Comparison of ENCODE assay signal across 16 mouse cellular contexts in the genomic region with DNA sequence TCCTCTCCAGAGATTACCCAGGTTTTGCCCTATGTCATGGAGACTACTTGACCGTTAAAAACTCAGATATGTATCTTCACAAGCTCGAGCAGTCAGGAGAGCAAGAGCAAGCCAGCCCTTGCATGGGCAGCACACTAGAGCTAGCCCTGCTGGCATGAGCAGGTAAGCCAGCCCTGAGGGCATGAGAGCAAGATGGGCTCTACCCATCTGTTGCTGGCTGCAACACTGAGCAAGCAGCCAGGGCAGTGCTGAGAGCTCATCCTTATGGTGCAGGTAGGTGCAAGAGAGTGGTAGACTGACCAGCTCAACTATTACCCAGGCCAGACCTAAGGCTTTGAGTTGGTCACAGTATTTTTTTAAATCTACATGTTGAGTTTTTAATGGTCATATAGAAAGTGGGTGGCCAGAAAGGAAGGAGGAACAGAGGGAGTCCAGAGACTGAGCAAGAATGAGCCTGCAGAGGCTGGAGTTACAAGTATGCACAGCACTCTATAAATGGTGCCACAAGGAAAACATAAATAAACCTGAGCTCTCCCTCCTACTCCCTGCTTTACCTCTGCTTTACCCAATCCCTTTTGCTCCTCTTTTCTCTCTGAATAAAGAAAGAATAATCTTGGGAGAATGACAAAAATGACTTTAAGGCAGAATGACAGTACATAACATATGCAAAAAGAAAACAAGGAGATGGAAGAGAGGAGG.
DNase-seq lines count a peak whose midpoint lies in the region; ATAC-seq lines count a peak whose summit lies in the region.
"Had no signal": no experiment of that assay in that cellular context is flagged by ENCODE, and none has a peak within 500 bp of the region (broad histone marks: within the 10 kb centered on the region; RNA-seq: fewer than 3 reads in every experiment).

No protein-coding gene starts in this region.

- H3K4me3 ChIP-seq in embryonic facial prominence, embryonic 13.5 days = no peak overlapping the region
- no peak overlapping the region for H3K4me3 ChIP-seq in embryonic facial prominence, embryonic 10.5 days
- H3K4me3 ChIP-seq in kidney, embryonic 15.5 days (replicated peaks) = no peak overlapping the region
- H3K4me3 ChIP-seq in midbrain, embryonic 14.5 days (replicated peaks; ENCODE audit: low read depth, low read length) = no peak overlapping the region
- no peak overlapping the region for H3K4me3 ChIP-seq in midbrain, embryonic 10.5 days
- H3K4me3 ChIP-seq in megakaryocyte, embryonic 14.5 days (replicated peaks) = peak overlapping the region; percentile 47
- H3K4me3 ChIP-seq: embryonic facial prominence, embryonic 15.5 days; midbrain, embryonic 12.5 days had no signal

- H3K9ac ChIP-seq in embryonic facial prominence, embryonic 13.5 days = no peak overlapping the region
- no peak overlapping the region for H3K9ac ChIP-seq in kidney, embryonic 15.5 days
- no peak overlapping the region for H3K9ac ChIP-seq in midbrain, embryonic 14.5 days (replicated peaks; ENCODE audit: low read length)
- H3K9ac ChIP-seq: embryonic facial prominence, embryonic 15.5 days; midbrain, embryonic 12.5 days had no signal

- 89% methylated on average over 2 of the region's 2 CpGs for WGBS in embryonic facial prominence, embryonic 13.5 days
- whole genome bisulfite sequencing in embryonic facial prominence, embryonic 10.5 days = 96% methylated on average over 2 of the region's 2 CpGs
- WGBS in kidney, embryonic 15.5 days = 78% methylated on average over 2 of the region's 2 CpGs
- 93% methylated on average over 2 of the region's 2 CpGs for WGBS in midbrain, embryonic 14.5 days
- WGBS in midbrain, embryonic 10.5 days = 95% methylated on average over 2 of the region's 2 CpGs

- H3K4me1 ChIP-seq in embryonic facial prominence, embryonic 13.5 days = no peaks in the 10 kb centered on the region
- H3K4me1 ChIP-seq in embryonic facial prominence, embryonic 10.5 days = peaks cover 15% of the 10 kb centered on the region
- H3K4me1 ChIP-seq in kidney, embryonic 15.5 days = peaks cover 16% of the 10 kb centered on the region
- H3K4me1 ChIP-seq in midbrain, embryonic 14.5 days (ENCODE audit: control insufficient read depth, insufficient read depth, low read length) = no peaks in the 10 kb centered on the region
- H3K4me1 ChIP-seq in midbrain, embryonic 10.5 days = no peaks in the 10 kb centered on the region
- peaks cover 55% of the 10 kb centered on the region for H3K4me1 ChIP-seq in megakaryocyte, embryonic 14.5 days
- H3K4me1 ChIP-seq: embryonic facial prominence, embryonic 15.5 days; midbrain, embryonic 12.5 days had no signal

- DNase-seq in embryonic facial prominence, embryonic 10.5 days (ENCODE audit: low spot score) = no peak
- no peak for DNase-seq in kidney, adult 18-20 months
- DNase-seq in midbrain, embryonic 14.5 days = no peak
- DNase-seq in midbrain, embryonic 10.5 days (ENCODE audit: low spot score) = no peak
- no peak for DNase-seq in thymus, adult 18-20 months
- DNase-seq: left cerebral cortex, postnatal 4 days; lung, adult 18-20 months; lung, postnatal 36 days had no signal

- ATAC-seq in embryonic facial prominence, embryonic 13.5 days (ENCODE audit: insufficient number of reproducible peaks, insufficient read depth, low FRiP score, low TSS enrichment, low read depth) = 0 out of 2 replicates have a peak, but pooled peaks have one; percentile 10
- ATAC-seq in kidney, embryonic 15.5 days (replicated peaks; ENCODE audit: low FRiP score) = peak; percentile 40; the same call in 1 of the 2 replicates
- peak; percentile 43 for ATAC-seq in midbrain, embryonic 14.5 days (ENCODE audit: low FRiP score, low TSS enrichment)
- ATAC-seq: forebrain, embryonic 16.5 days had no signal

- no peak overlapping the region for H3K27ac ChIP-seq in embryonic facial prominence, embryonic 13.5 days
- H3K27ac ChIP-seq in embryonic facial prominence, embryonic 10.5 days (replicated peaks) = no peak overlapping the region
- 0 out of 2 replicates have a peak overlapping the region, but pooled peaks have one; percentile 34 for H3K27ac ChIP-seq in kidney, embryonic 15.5 days
- no peak overlapping the region for H3K27ac ChIP-seq in midbrain, embryonic 14.5 days (replicated peaks; ENCODE audit: low read depth, low read length)
- H3K27ac ChIP-seq in midbrain, embryonic 10.5 days (replicated peaks) = no peak overlapping the region
- H3K27ac ChIP-seq: embryonic facial prominence, embryonic 15.5 days; kidney, postnatal 0 days; midbrain, embryonic 12.5 days had no signal

- no peaks in the 10 kb centered on the region for H3K36me3 ChIP-seq in embryonic facial prominence, embryonic 13.5 days
- H3K36me3 ChIP-seq in embryonic facial prominence, embryonic 10.5 days (replicated peaks) = no peaks in the 10 kb centered on the region
- H3K36me3 ChIP-seq in kidney, embryonic 15.5 days = no peaks in the 10 kb centered on the region
- H3K36me3 ChIP-seq in midbrain, embryonic 14.5 days (ENCODE audit: control insufficient read depth, insufficient read depth, low read length) = no peaks in the 10 kb centered on the region
- no peaks in the 10 kb centered on the region for H3K36me3 ChIP-seq in midbrain, embryonic 10.5 days
- H3K36me3 ChIP-seq in megakaryocyte, embryonic 14.5 days (replicated peaks; ENCODE audit: low read length) = peaks cover 7% of the 10 kb centered on the region
- H3K36me3 ChIP-seq: embryonic facial prominence, embryonic 15.5 days; midbrain, embryonic 12.5 days had no signal

- H3K9me3 ChIP-seq in embryonic facial prominence, embryonic 13.5 days = peaks cover 3% of the 10 kb centered on the region; the same call in 1 of the 2 replicates
- H3K9me3 ChIP-seq in embryonic facial prominence, embryonic 10.5 days = no peaks in the 10 kb centered on the region
- H3K9me3 ChIP-seq in kidney, embryonic 15.5 days (replicated peaks) = no peaks in the 10 kb centered on the region
- no peaks in the 10 kb centered on the region for H3K9me3 ChIP-seq in midbrain, embryonic 14.5 days (ENCODE audit: control insufficient read depth, low read length)
- no peaks in the 10 kb centered on the region for H3K9me3 ChIP-seq in midbrain, embryonic 10.5 days (replicated peaks)
- H3K9me3 ChIP-seq in megakaryocyte, embryonic 14.5 days = no peaks in the 10 kb centered on the region
- H3K9me3 ChIP-seq: embryonic facial prominence, embryonic 15.5 days; midbrain, embryonic 12.5 days had no signal

- H3K4me2 ChIP-seq in embryonic facial prominence, embryonic 13.5 days = no peak overlapping the region
- H3K4me2 ChIP-seq in kidney, embryonic 15.5 days = no peak overlapping the region
- no peak overlapping the region for H3K4me2 ChIP-seq in midbrain, embryonic 14.5 days (ENCODE audit: low read length)
- H3K4me2 ChIP-seq: embryonic facial prominence, embryonic 15.5 days; liver, embryonic 11.5 days; midbrain, embryonic 12.5 days had no signal

- H3K27me3 ChIP-seq in embryonic facial prominence, embryonic 13.5 days = no peaks in the 10 kb centered on the region
- no peaks in the 10 kb centered on the region for H3K27me3 ChIP-seq in embryonic facial prominence, embryonic 10.5 days (replicated peaks; ENCODE audit: low read depth, poor library complexity, severe bottlenecking)
- H3K27me3 ChIP-seq in kidney, embryonic 15.5 days = no peaks in the 10 kb centered on the region
- H3K27me3 ChIP-seq in midbrain, embryonic 14.5 days (ENCODE audit: control insufficient read depth, insufficient read depth, low read length) = no peaks in the 10 kb centered on the region
- H3K27me3 ChIP-seq in midbrain, embryonic 10.5 days (ENCODE audit: low read depth, poor library complexity, severe bottlenecking) = no peaks in the 10 kb centered on the region
- H3K27me3 ChIP-seq in megakaryocyte, embryonic 14.5 days (replicated peaks) = no peaks in the 10 kb centered on the region
- H3K27me3 ChIP-seq: embryonic facial prominence, embryonic 15.5 days; midbrain, embryonic 12.5 days had no signal
